Mouse (Mus musculus) gastrocnemius, adult 18-20 months (tissue): ENCODE results near the gene St6galnac3. TPM values are rescaled to one million over a fixed set of nuclear protein-coding genes. Genes with fewer than 3 reads are reported as not detected.
"Not testable (repeated sequence)": the region's sequence is repeated elsewhere in the genome, so short reads cannot be mapped to it uniquely, and the experiment has no call there.

Experiments used
- DNase-seq: peaks from one replicate; pipeline ENCODE4 v3.0.0; 2021; ENCODE audit warnings: low spot score
- long read RNA-seq, 2 experiments: library from polyadenylated mRNA; stranded (forward); transcript quantifications; one replicate each; pipeline ENCODE4 v2.0.0; 2021
- total RNA-seq, 2 experiments: library from RNA; stranded (reverse); gene quantifications; 2 replicates each; pipeline ENCODE4 v1.2.3; 2021

Gene St6galnac3
- total RNA-seq = 1 to 10 TPM; 1.5 to 2.9 TPM
- long read RNA-seq, experiment 1 = 0 reads
- long read RNA-seq, experiment 2 = 0 reads

DNA sequence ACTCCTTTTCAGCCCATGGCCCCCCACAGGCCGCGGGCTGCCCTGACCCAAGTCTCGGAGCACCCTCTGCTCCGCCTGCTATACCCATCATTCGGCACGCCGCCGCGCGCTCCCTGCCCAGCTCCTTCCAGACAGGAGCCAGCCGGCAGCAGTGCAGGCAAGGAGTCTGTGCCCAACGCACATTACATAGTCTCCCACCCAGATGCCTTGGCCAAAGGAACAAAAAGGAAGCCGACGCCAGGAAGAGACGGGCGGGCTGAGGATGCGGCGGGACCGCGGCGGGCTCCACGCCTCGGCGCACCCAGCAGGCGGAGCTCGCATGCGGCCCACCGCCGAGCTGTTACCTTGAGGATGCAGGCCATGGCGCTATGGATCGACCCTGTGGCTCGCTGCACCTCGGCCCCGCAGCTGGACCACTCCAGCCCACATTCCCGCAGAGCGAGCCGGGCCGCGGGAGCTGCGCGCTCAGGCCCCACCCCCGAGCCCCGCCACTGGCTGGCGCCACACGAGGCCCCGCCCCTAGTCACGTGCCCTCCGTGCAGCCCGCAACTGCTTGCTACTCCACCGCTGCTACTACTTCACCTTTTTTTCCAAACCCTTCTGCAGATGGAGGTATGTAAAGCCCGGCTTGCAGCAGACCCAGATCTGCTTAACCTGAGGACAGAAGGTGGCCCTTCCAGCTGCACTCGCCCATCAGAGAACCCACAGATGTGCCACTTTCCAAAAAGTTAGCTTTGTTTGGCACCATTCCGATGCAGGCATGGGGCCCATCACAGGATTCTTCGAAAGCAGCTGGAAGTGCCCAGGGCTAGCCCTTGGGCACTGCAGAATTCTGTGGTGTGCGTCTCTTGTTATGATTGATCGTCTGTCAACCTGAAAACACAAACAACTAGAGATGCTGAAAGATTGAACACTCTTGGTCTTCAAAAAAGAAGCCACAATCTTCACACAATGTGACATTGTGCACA lies at the start of gene St6galnac3:
TSS of gene St6galnac3 (minus strand) at position 474 of the 968 bp plus-strand sequence.
- peak; percentile 17 for DNase-seq

DNA sequence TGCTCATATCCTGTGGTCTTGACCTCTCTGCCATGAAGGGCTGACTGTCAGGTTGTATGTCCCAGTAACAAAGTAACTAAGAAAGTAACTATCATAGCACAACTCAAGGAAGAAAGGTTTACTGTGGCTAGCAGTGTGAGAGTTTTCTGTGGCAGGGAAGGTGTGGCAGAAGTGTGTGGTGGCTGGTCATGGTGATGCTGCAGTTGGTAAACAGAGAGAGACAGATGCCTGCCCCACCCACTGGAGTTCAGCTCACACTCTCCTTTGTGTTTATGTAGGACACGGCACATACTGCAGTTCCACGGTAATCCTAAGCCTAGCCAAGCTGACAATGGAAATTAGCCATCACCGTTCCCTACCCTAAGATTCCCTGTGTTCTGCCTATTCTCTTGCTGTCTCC lies 49.6 kb upstream of the St6galnac3 start:
- DNase-seq = no peak

- DNase-seq = no peak
Observed at GRCm38 (mm10) chr3:153771479-153771878, 46.5 kb upstream of the St6galnac3 start.

DNA sequence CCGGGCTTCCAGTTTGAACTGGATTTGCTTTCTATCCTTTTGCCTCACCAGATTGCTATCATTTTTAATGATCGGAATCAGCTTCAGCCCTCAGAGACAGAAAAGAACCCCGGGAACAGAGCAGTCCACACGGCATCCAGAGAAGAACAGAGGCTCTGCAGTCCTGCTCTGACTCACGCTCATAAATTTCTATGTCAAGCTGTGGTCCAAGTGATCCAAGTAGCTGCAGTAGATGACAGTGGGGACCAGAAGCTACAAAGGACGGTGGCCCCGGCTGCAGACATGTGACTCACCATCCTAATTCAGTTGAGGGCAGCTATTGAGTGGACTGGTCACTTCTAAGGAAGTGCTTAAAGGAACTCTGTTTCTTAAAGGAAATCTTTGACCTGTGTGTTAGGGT lies 45.6 kb upstream of the St6galnac3 start:
- no peak for DNase-seq

DNA sequence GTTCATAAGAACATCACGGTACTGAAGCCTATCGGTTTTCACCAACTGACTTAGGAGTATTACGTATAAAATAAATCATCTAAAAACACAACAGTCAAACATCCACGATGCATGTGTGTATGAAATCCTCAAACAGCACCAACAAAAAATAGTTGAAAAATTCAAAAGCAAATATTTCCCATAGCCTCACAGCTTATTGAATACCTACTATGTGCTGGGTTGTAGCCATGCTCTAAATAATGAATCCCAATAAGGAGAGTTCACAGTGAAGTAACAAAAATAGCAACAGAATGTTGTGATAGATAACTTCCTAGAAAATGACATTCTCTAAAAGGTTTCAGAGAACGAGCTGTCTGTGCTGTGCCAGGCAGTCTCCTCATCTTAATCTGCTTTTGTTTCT lies 44.2 kb upstream of the St6galnac3 start:
- no peak for DNase-seq

DNA sequence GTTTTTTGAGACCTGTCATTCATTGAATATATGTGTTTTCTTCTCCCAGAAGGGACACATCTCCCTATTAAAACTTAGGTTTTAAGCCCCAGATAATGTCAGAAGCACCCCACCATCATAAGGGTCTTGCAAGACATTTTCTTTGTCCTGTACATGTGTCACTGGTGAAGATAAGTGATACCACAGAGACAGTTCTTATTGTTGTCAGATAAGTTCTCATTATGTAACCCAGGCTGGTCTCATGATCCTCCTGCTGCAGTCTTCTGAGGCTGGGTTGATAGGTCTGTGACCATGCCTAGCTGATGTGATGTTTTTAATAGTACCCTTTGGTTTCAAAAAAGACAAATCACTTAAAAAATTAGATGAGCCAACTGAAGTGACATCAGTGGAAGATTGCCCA lies 40.2 kb upstream of the St6galnac3 start:
- no peak for DNase-seq

- no peak for DNase-seq
Observed at GRCm38 (mm10) chr3:153764760-153765159, 39.8 kb upstream of the St6galnac3 start.

- no peak for DNase-seq
Observed at GRCm38 (mm10) chr3:153761171-153761570, 36.2 kb upstream of the St6galnac3 start.

DNA sequence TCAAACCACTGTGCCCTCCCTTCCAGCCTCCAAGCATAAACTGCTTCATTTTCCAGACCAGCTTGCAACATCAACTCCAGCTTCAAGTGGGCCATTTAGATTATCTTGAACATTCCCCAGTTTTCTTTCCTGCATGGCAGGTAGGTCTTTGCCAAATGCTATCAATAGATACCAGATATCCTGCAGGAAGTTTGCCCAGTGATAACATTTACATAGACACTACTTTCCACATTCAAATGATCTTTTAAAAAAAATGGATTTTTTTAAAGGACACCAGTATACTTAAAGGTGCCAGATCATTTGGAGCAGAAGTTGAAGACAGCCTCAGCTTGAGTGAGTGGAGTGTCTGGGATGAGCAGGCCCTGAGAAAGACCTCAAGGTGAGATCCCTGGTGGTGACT lies 34.3 kb upstream of the St6galnac3 start:
- DNase-seq = no peak

- DNase-seq = no peak
Observed at GRCm38 (mm10) chr3:153756500-153756996, 31.6 kb upstream of the St6galnac3 start.

DNA sequence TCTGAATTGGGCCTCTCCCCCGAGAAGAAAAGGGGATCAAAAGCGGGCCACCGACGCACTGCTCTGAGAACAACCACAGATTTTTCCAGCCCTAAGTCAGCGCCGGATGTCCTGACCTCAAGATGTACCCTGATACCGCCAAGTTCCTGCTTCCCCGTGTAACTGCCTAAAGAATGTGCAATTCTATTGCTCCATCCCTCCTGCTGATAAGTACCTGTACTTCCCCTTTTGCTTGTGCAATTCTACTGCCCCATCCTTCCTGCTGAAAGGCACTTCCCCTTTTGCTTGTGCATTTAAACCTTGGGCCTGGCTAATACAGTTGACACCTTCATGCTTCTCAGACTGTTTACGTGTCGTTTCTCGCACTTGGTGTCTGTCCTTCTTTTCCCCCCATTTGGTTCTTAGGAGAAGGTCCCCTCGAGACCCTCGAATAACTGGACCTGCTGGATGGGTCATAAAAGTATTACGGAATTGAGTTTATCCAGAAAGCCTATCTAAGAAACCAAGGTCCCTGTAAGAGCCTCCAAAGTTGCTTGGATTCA lies 30.9 kb upstream of the St6galnac3 start:
- not testable (repeated sequence) for DNase-seq

DNA sequence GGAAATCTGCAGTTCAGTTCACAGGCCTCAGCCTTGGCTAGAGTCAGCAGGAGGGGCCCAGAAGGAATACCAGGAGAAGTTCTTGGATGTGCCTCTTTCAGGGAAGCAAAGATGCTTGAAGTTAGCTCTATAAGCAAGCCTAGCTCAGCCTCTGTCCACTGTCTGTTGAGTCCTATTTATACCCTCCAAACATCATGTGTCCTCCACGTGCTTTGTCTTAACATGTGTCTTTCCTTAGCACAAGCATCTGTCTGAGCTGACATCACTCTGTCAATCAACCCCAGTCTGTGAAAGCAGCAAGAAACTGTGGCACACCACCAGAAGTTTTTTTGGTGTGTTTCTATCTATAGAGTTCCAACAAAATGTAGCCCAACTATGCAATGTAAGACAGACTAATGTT lies 26.5 kb upstream of the St6galnac3 start:
- no peak for DNase-seq

- DNase-seq = no peak
Observed at GRCm38 (mm10) chr3:153749359-153749758, 24.4 kb upstream of the St6galnac3 start.

GRCm38 (mm10) chr3:153748293-153748692 lies 23.3 kb upstream of the St6galnac3 start:
- no peak for DNase-seq

- no peak for DNase-seq
Observed at GRCm38 (mm10) chr3:153745099-153745498, 20.1 kb upstream of the St6galnac3 start.

DNA sequence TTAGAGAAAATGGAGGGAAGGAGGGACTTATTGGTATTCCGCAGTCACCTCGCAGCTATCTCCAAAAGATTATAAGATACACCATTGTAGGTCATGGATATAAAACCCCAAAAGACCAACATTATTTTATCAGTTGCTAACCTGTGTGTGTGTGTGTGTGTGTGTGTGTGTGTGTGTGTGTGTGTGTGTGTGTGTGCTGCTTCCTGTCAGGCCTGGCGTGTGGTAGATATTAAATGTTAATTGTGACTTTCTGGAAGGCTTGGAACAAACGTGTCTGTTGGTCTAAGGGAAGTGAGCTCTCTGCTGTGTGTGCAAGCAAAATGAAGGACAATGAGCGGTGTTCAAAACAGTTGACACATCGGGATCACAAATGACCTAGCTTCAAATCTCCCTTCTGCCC lies 19.5 kb upstream of the St6galnac3 start:
- DNase-seq = no peak

DNA sequence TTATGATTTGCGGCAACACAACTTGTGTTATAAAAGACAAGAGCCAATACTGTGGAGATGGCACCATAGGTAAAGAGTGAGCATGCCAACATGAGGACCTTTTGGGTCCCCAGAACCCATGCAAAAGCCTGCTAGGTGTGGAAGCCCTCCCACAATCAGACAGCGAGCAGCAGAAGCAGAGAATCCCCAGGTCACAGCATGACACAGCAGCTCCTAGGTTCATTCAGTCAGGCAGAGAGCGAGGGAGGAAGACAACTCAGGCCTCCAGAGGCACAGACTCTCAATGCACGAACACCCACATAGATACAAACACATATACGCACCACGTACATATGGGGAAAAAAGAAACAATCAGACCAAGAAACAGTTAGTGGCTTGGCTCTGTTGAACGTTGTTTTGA lies 16.8 kb upstream of the St6galnac3 start:
- DNase-seq = no peak

- DNase-seq = no peak
Observed at GRCm38 (mm10) chr3:153739351-153739750, 14.4 kb upstream of the St6galnac3 start.

GRCm38 (mm10) chr3:153738421-153738820 lies 13.4 kb upstream of the St6galnac3 start:
- no peak for DNase-seq

DNA sequence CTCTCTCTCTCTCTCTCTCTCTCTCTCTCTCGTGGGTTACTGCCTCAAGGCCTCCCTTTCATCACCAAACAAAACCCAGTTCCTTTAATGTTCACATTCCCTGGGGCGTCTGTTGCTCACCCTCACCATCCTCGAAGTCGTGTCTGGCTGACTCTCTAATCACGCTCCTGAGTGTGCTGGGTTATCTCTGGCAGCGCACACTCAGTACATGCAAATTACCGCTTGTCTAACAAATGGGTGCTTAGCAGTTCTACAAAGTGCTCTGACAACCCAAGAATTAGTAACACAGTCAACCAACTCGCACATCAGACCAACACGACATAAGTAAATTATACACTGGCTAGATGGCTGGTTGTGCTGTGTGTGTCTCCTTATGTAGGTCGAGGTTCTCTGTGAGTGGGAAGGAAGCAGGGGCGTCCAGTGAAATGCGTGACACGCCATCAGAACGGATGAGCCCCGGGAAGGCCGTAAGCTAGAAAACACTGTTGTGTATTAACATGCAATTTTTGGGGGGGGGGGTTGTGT lies 11.8 kb upstream of the St6galnac3 start:
- no peak for DNase-seq

GRCm38 (mm10) chr3:153735796-153736549 lies 11.0 kb upstream of the St6galnac3 start:
- DNase-seq = no peak

DNA sequence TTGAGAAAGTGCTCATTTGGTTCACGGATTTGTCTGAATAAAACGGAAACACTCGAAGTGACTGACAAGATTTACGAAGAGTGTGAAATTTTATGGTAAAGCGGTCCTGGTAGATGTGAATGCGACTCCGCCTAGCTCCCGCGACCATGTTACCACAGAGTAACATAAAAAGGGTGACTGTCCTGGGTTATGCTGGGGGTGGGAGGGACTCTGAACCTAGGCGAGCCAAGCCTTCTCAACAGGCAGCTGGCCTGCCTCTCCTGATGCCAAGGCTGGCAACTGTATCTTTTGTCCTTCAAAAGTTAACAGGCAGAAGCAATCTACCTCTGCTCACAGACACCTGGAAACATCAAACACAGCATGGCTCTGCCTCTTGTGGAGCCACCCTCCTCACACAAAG lies 9.8 kb upstream of the St6galnac3 start:
- DNase-seq = no peak
